8 mouse cellular contexts compared by ENCODE assay signal in genomic region chr16:20537601-20538320, GRCm38 (mm10). TPM values are rescaled to one million over a fixed set of nuclear protein-coding genes. Genes with fewer than 3 reads are reported as not detected.
DNase-seq lines count a peak whose midpoint lies in the region; ATAC-seq and TF ChIP-seq lines count a peak whose summit lies in the region.

No protein-coding gene starts in this region.

- intact Hi-C loops in heart, postnatal 10 days (cut with DNase I) = loop anchor here (5.0 kb wide), 1 partner anchor 75 kb away; the partner anchor contains the start of genes Alg3, Eef1akmt4 and Gm49333

- no peaks in the 10 kb centered on the region for H3K9me3 ChIP-seq in MEL (replicated peaks; ENCODE audit: insufficient read depth, low read length)
- H3K9me3 ChIP-seq in hindbrain, embryonic 11.5 days (ENCODE audit: control insufficient read depth, low read length) = no peaks in the 10 kb centered on the region
- no peaks in the 10 kb centered on the region for H3K9me3 ChIP-seq in midbrain, embryonic 11.5 days (ENCODE audit: control insufficient read depth, low read length)

- DNase-seq in heart, adult 11 months = peak; percentile 93
- no peak for DNase-seq in heart, postnatal 10 days
- DNase-seq in MEL (ENCODE audit: low read depth, low spot score) = peak; percentile 43
- DNase-seq in hindbrain, embryonic 11.5 days (ENCODE audit: low spot score) = no peak
- DNase-seq in midbrain, embryonic 11.5 days (ENCODE audit: low spot score, missing footprints) = peak; percentile 62
- DNase-seq in embryo, embryonic 10.5 days (ENCODE audit: low spot score) = no peak
- no peak for DNase-seq in right cerebral cortex, postnatal 4 days
- no peak for DNase-seq in adrenal gland, postnatal 4 days (ENCODE audit: low spot score in 2 of 2)

- TF ChIP-seq EP300 in MEL (IDR thresholded peaks at IDR 0.05; ENCODE audit: low read depth in 1 of 2, low read length in 2 of 2) = no peak

- H3K4me1 ChIP-seq in MEL (ENCODE audit: control insufficient read depth in 1 of 2, insufficient read depth in 2 of 2, low read length in 2 of 2) = peaks cover 11 to 38% of the 10 kb centered on the region in 2 experiments
- peaks cover 11% of the 10 kb centered on the region; the same call in 1 of the 2 replicates for H3K4me1 ChIP-seq in hindbrain, embryonic 11.5 days (replicated peaks; ENCODE audit: control insufficient read depth, insufficient read depth, low read length)
- peaks cover 16% of the 10 kb centered on the region for H3K4me1 ChIP-seq in midbrain, embryonic 11.5 days (ENCODE audit: control insufficient read depth, insufficient read depth, low read length)

- H3K27ac ChIP-seq in MEL (ENCODE audit: control insufficient read depth, low read depth, low read length) = peak overlapping the region; percentile 23
- H3K27ac ChIP-seq in hindbrain, embryonic 11.5 days (ENCODE audit: low read depth, low read length) = no peak overlapping the region
- H3K27ac ChIP-seq in midbrain, embryonic 11.5 days (ENCODE audit: low read depth, low read length) = no peak overlapping the region

- peak overlapping the region; percentile 82 for H3K9ac ChIP-seq in MEL (ENCODE audit: control insufficient read depth, low read depth, low read length, poor library complexity, severe bottlenecking)
- H3K9ac ChIP-seq in hindbrain, embryonic 11.5 days (ENCODE audit: low read depth, low read length) = peak overlapping the region; percentile 40; the same call in 1 of the 2 replicates
- peak overlapping the region; percentile 53; the same call in 1 of the 2 replicates for H3K9ac ChIP-seq in midbrain, embryonic 11.5 days (ENCODE audit: low read length)

- TF ChIP-seq POLR2A in MEL (IDR thresholded peaks at IDR 0.05; ENCODE audit: control insufficient read depth in 1 of 2, insufficient read depth in 1 of 2, low read depth in 1 of 2, low read length in 2 of 2, poor library complexity in 1 of 2) = no peak

- H3K4me2 ChIP-seq in hindbrain, embryonic 11.5 days (replicated peaks; ENCODE audit: low read depth, low read length) = peak overlapping the region; percentile 76
- H3K4me2 ChIP-seq in midbrain, embryonic 11.5 days = peak overlapping the region; percentile 87

- TF ChIP-seq CTCF in MEL (IDR thresholded peaks at IDR 0.05 in 2 of 3, conservative IDR thresholded peaks at IDR 0.05 in 1 of 3; ENCODE audit: control insufficient read depth in 1 of 3, insufficient read depth in 1 of 3, low read depth in 2 of 3, low read length in 3 of 3, poor library complexity in 1 of 3, severe bottlenecking in 1 of 3) = no peak

- no peak for ATAC-seq in hindbrain, embryonic 11.5 days (ENCODE audit: low FRiP score)
- ATAC-seq in midbrain, embryonic 11.5 days (ENCODE audit: low FRiP score) = no peak

- H3K4me3 ChIP-seq in MEL (ENCODE audit: control insufficient read depth in 1 of 2, insufficient read depth in 1 of 2, low read depth in 2 of 2, low read length in 2 of 2) = peak overlapping the region in 1 of 2 experiments; percentile 73; a peak in 1 of 4 replicates
- H3K4me3 ChIP-seq in hindbrain, embryonic 11.5 days (ENCODE audit: low read depth, low read length) = peak overlapping the region; percentile 22; the same call in 1 of the 2 replicates
- peak overlapping the region; percentile 73 for H3K4me3 ChIP-seq in midbrain, embryonic 11.5 days (ENCODE audit: low read depth, low read length)

- peaks cover 24% of the 10 kb centered on the region for H3K79me2 ChIP-seq in MEL (ENCODE audit: control insufficient read depth, insufficient read depth, low read length, poor library complexity)

- TF ChIP-seq RAD21 in MEL (IDR thresholded peaks at IDR 0.05; ENCODE audit: low read depth, low read length) = no peak

- H3K27me3 ChIP-seq in MEL (ENCODE audit: control insufficient read depth in 1 of 2, insufficient read depth in 2 of 2, low read length in 2 of 2) = no peaks in the 10 kb centered on the region
- no peaks in the 10 kb centered on the region for H3K27me3 ChIP-seq in hindbrain, embryonic 11.5 days (ENCODE audit: control insufficient read depth, insufficient read depth, low read length)
- no peaks in the 10 kb centered on the region for H3K27me3 ChIP-seq in midbrain, embryonic 11.5 days (ENCODE audit: control insufficient read depth, insufficient read depth, low read length)

- 50% methylated on average over 6 of the region's 6 CpGs for WGBS in hindbrain, embryonic 11.5 days
- WGBS in midbrain, embryonic 11.5 days = 25% methylated on average over 6 of the region's 6 CpGs

- H3K36me3 ChIP-seq in MEL (ENCODE audit: control insufficient read depth in 1 of 2, insufficient read depth in 2 of 2, low read length in 2 of 2) = peaks cover 6 to 39% of the 10 kb centered on the region in 2 experiments
- peaks cover 11% of the 10 kb centered on the region; the same call in 1 of the 2 replicates for H3K36me3 ChIP-seq in hindbrain, embryonic 11.5 days (ENCODE audit: control insufficient read depth, insufficient read depth, low read length)
- peaks cover 17% of the 10 kb centered on the region for H3K36me3 ChIP-seq in midbrain, embryonic 11.5 days (ENCODE audit: control insufficient read depth, insufficient read depth, low read length)

TF ChIP-seq in MEL, 35 proteins besides CTCF, POLR2A, EP300 and RAD21:
- TF ChIP-seq UBTF (IDR thresholded peaks at IDR 0.05; ENCODE audit: borderline replicate concordance, insufficient read depth, low read depth, low read length) = no peak
- peak; percentile 23; the same call in 1 of the 2 replicates for TF ChIP-seq MXI1 (IDR thresholded peaks at IDR 0.05; ENCODE audit: low read depth, low read length)
- no peak for TF ChIP-seq ZKSCAN1 (IDR thresholded peaks at IDR 0.05; ENCODE audit: low read depth, low read length)
- no peak for TF ChIP-seq HCFC1 (IDR thresholded peaks at IDR 0.05; ENCODE audit: low read depth, low read length)
- TF ChIP-seq TBP (IDR thresholded peaks at IDR 0.05; ENCODE audit: low read depth, low read length) = no peak
- TF ChIP-seq MAFK (IDR thresholded peaks at IDR 0.05; ENCODE audit: borderline replicate concordance, low read depth, low read length) = peak; percentile 94
- TF ChIP-seq TAL1 (IDR thresholded peaks at IDR 0.05; ENCODE audit: low read length) = no peak
- 0 out of 2 replicates have a peak, but pooled peaks have one; percentile 42 for TF ChIP-seq SIN3A (IDR thresholded peaks at IDR 0.05; ENCODE audit: low read length)

RNA-seq across cellular contexts. Expression of gene Ap2m1, which starts 2.5 kb away (rescaled TPM):
- total RNA-seq in heart, postnatal 10 days (2021) = 100 to 1,000 TPM; 253 to 284 TPM
- 185 and 199 TPM in 2 replicates for total RNA-seq in MEL (2012; rRNA removed)
- 1,000 to 10,000 TPM in 1 of 2 experiments, 100 to 1,000 TPM in 1; 312 to 1,810 TPM for polyA plus RNA-seq in MEL (2012; ENCODE audit: insufficient read depth in 1 of 2, insufficient read length in 2 of 2, low read depth in 1 of 2, low replicate concordance in 2 of 2, missing spikeins in 1 of 2)
- polyA plus RNA-seq in hindbrain, embryonic 11.5 days (2014; fragmentation: Nextera tagmentation; extraction: Ambion mirVana) = 923 and 941 TPM in 2 replicates
- polyA plus RNA-seq in midbrain, embryonic 11.5 days (2014; fragmentation: Nextera tagmentation; extraction: Ambion mirVana) = 867 and 919 TPM in 2 replicates
- total RNA-seq in adrenal gland, postnatal 4 days (2021) = 100 to 1,000 TPM; 336 to 352 TPM

RNA-seq across cellular contexts. Expression of gene Abcf3, which starts 10.6 kb away (rescaled TPM):
- 10 to 100 TPM; 62.9 to 66.2 TPM for total RNA-seq in heart, postnatal 10 days (2021)
- 42.0 and 46.5 TPM in 2 replicates for total RNA-seq in MEL (2012; rRNA removed)
- 10 to 100 TPM in 1 of 2 experiments, not detected in 1; 79.6 TPM for polyA plus RNA-seq in MEL (2012; ENCODE audit: insufficient read depth in 1 of 2, insufficient read length in 2 of 2, low read depth in 1 of 2, low replicate concordance in 2 of 2, missing spikeins in 1 of 2)
- polyA plus RNA-seq in hindbrain, embryonic 11.5 days (2014; fragmentation: Nextera tagmentation; extraction: Ambion mirVana) = 52.4 and 63.1 TPM in 2 replicates
- polyA plus RNA-seq in midbrain, embryonic 11.5 days (2014; fragmentation: Nextera tagmentation; extraction: Ambion mirVana) = 62.2 and 64.4 TPM in 2 replicates
- total RNA-seq in adrenal gland, postnatal 4 days (2021) = 10 to 100 TPM; 75.4 to 79.2 TPM

RNA-seq across cellular contexts. Expression of gene Dvl3, which starts 21.0 kb away (rescaled TPM):
- 10 to 100 TPM; 60.7 to 61.7 TPM for total RNA-seq in heart, postnatal 10 days (2021)
- total RNA-seq in MEL (2012; rRNA removed) = 4.0 and 4.1 TPM in 2 replicates
- 10 to 100 TPM in 1 of 2 experiments, not detected in 1; 20.5 TPM for polyA plus RNA-seq in MEL (2012; ENCODE audit: insufficient read depth in 1 of 2, insufficient read length in 2 of 2, low read depth in 1 of 2, low replicate concordance in 2 of 2, missing spikeins in 1 of 2)
- polyA plus RNA-seq in hindbrain, embryonic 11.5 days (2014; fragmentation: Nextera tagmentation; extraction: Ambion mirVana) = 50.8 and 58.9 TPM in 2 replicates
- 47.7 and 49.6 TPM in 2 replicates for polyA plus RNA-seq in midbrain, embryonic 11.5 days (2014; fragmentation: Nextera tagmentation; extraction: Ambion mirVana)
- 10 to 100 TPM; 55.7 to 59.5 TPM for total RNA-seq in adrenal gland, postnatal 4 days (2021)

RNA-seq across cellular contexts. Expression of gene Eif2b5, which starts 39.1 kb away (rescaled TPM):
- 10 to 100 TPM; 52.7 to 54.2 TPM for total RNA-seq in heart, postnatal 10 days (2021)
- total RNA-seq in MEL (2012; rRNA removed) = 131 and 137 TPM in 2 replicates
- polyA plus RNA-seq in MEL (2012; ENCODE audit: insufficient read depth in 1 of 2, insufficient read length in 2 of 2, low read depth in 1 of 2, low replicate concordance in 2 of 2, missing spikeins in 1 of 2) = 100 to 1,000 TPM in 1 of 2 experiments, 10 to 100 TPM in 1; 91.1 to 115 TPM
- polyA plus RNA-seq in hindbrain, embryonic 11.5 days (2014; fragmentation: Nextera tagmentation; extraction: Ambion mirVana) = 132 and 139 TPM in 2 replicates
- polyA plus RNA-seq in midbrain, embryonic 11.5 days (2014; fragmentation: Nextera tagmentation; extraction: Ambion mirVana) = 141 and 148 TPM in 2 replicates
- 10 to 100 TPM; 58.9 to 63.3 TPM for total RNA-seq in adrenal gland, postnatal 4 days (2021)

RNA-seq across cellular contexts. Expression of gene Vwa5b2, which starts 51.5 kb away (rescaled TPM):
- total RNA-seq in heart, postnatal 10 days (2021) = 1 to 10 TPM in 1 of 2 experiments, under 1 TPM in 1; 0.30 to 1.0 TPM
- 0.07 and 0.15 TPM in 2 replicates for total RNA-seq in MEL (2012; rRNA removed)
- under 1 TPM in 1 of 2 experiments, not detected in 1; 0.33 TPM for polyA plus RNA-seq in MEL (2012; ENCODE audit: insufficient read depth in 1 of 2, insufficient read length in 2 of 2, low read depth in 1 of 2, low replicate concordance in 2 of 2, missing spikeins in 1 of 2)
- 1.6 and 4.1 TPM in 2 replicates for polyA plus RNA-seq in hindbrain, embryonic 11.5 days (2014; fragmentation: Nextera tagmentation; extraction: Ambion mirVana)
- 1.6 and 2.5 TPM in 2 replicates for polyA plus RNA-seq in midbrain, embryonic 11.5 days (2014; fragmentation: Nextera tagmentation; extraction: Ambion mirVana)
- total RNA-seq in adrenal gland, postnatal 4 days (2021) = 10 to 100 TPM in 1 of 2 experiments, 1 to 10 TPM in 1; 10.0 to 12.5 TPM

Comparison
In these comparisons a context has a peak if more than half of its experiments do, and no peak if none do; other contexts are left out.
1. DNase-seq: peak in heart, adult 11 months (single experiment), MEL (single experiment) and midbrain, embryonic 11.5 days (single experiment); none in heart, postnatal 10 days (0 of 2), hindbrain, embryonic 11.5 days (single experiment), embryo, embryonic 10.5 days (single experiment), right cerebral cortex, postnatal 4 days (single experiment) and adrenal gland, postnatal 4 days (0 of 2).
2. RNA of gene Dvl3, which starts 21.0 kb away (total RNA-seq): 60.7 to 61.7 TPM in heart, postnatal 10 days and 55.7 to 59.5 TPM in adrenal gland, postnatal 4 days; 4.0 to 4.1 TPM in MEL; every median in the first group is over 10 times any median in the second.
3. Peak in every context shown above with its lines, with median percentiles within 50 percentile points of each other: H3K9ac ChIP-seq.